Mouse (Mus musculus) lung, adult 2 months (tissue): ENCODE measurements around the gene A530016L24Rik. TPM values are rescaled to one million over a fixed set of nuclear protein-coding genes. Genes with fewer than 3 reads are reported as not detected.

Experiments used
- DNase-seq: peaks from one replicate; pipeline ENCODE4 v3.0.0; 2022
- H3K4me1 ChIP-seq: fragments of 200-500 bp; 2 replicates; pipeline ENCODE4 v1.6.1; 2011; ENCODE audit warnings: low read length; ENCODE audit not compliant: control insufficient read depth, insufficient read depth
- H3K4me3 ChIP-seq: fragments of 200-500 bp; replicated peaks from 2 replicates; pipeline ENCODE3; 2011; ENCODE audit warnings: low read depth, mild to moderate bottlenecking, control low read depth, low read length; ENCODE audit errors: extremely low read depth
- CTCF ChIP-seq: fragments of 200-500 bp; IDR thresholded peaks from 2 replicates; pipeline ENCODE4 v1.5.1; 2011; ENCODE audit warnings: mild to moderate bottlenecking, low read length, control low read depth; ENCODE audit not compliant: insufficient read depth
- POLR2A ChIP-seq: fragments of 200-500 bp; IDR thresholded peaks from 2 replicates; pipeline ENCODE4 v1.6.1; 2011; ENCODE audit warnings: low read depth, mild to moderate bottlenecking, control low read depth, low read length, borderline replicate concordance; ENCODE audit errors: extremely low read depth
- WGBS: fragments of 180-500 bp; shearing (Covaris S2); methylation state at CpG from one replicate; pipeline ENCODE4 v1.1.7; 2018; 5-methylcytosine and 5-hydroxymethylcytosine counted together
- polyA plus RNA-seq: library from polyadenylated mRNA; depleted of rRNA; stranded (reverse); fragments of >200 nt; gene quantifications from 2 replicates; pipeline ENCODE4 v1.2.3, GENCODE M21; 2012

Gene A530016L24Rik
- polyA plus RNA-seq, 1 experiment, result 9.5 TPM

GRCm38 (mm10) chr12:112497731-112498130 is 8.5 kb downstream of the A530016L24Rik start:
- WGBS, result 68% methylated on average over 8 of the region's 8 CpGs
- no peak for TF ChIP-seq POLR2A
- TF ChIP-seq CTCF, result no peak
- no peak for DNase-seq
- H3K4me3 ChIP-seq, result no peak overlapping the region
- H3K4me1 ChIP-seq, result no peaks in the 10 kb centered on the region

- Histone ChIP-seq H3K4me1 (no peaks in the 10 kb centered on the region), H3K4me3 (no peak overlapping the region)
- 27% methylated on average over 11 of the region's 11 CpGs for WGBS
- TF ChIP-seq POLR2A (no peak), CTCF (no peak)
- no peak for DNase-seq
Observed at GRCm38 (mm10) chr12:112498683-112499082, 9.4 kb downstream of the A530016L24Rik start.

GRCm38 (mm10) chr12:112503003-112503771 is 13.9 kb downstream of the A530016L24Rik start:
- DNase-seq, result no peak
- Histone ChIP-seq H3K4me1 (no peaks in the 10 kb centered on the region), H3K4me3 (no peak overlapping the region)
- 19% methylated on average over 19 of the region's 19 CpGs for WGBS
- TF ChIP-seq CTCF (no peak), POLR2A (no peak)

- DNase-seq, result no peak
- WGBS, result 56% methylated on average over 6 of the region's 6 CpGs
- Histone ChIP-seq H3K4me1 (no peaks in the 10 kb centered on the region), H3K4me3 (no peak overlapping the region)
- TF ChIP-seq CTCF (no peak), POLR2A (no peak)
Observed at GRCm38 (mm10) chr12:112506267-112506666, 17.0 kb downstream of the A530016L24Rik start.

- no peak overlapping the region for H3K4me3 ChIP-seq
- no peaks in the 10 kb centered on the region for H3K4me1 ChIP-seq
- TF ChIP-seq POLR2A, result no peak
- no peak for DNase-seq
- WGBS, result 33% methylated on average over 4 of the region's 4 CpGs
Observed at GRCm38 (mm10) chr12:112507264-112507663, 18.0 kb downstream of the A530016L24Rik start.

GRCm38 (mm10) chr12:112507984-112508383 is 18.7 kb downstream of the A530016L24Rik start:
- no peak for DNase-seq
- Histone ChIP-seq H3K4me3 (no peak overlapping the region), H3K4me1 (no peaks in the 10 kb centered on the region)
- no peak for TF ChIP-seq POLR2A
- TF ChIP-seq CTCF, result no peak
- 71% methylated on average over 3 of the region's 3 CpGs for WGBS

GRCm38 (mm10) chr12:112510365-112510732 is 21.1 kb downstream of the A530016L24Rik start:
- no peak for DNase-seq
- H3K4me1 ChIP-seq, result no peaks in the 10 kb centered on the region
- no peak overlapping the region for H3K4me3 ChIP-seq
- 20% methylated on average over 7 of the region's 7 CpGs for WGBS
- TF ChIP-seq CTCF, result no peak
- TF ChIP-seq POLR2A, result no peak

GRCm38 (mm10) chr12:112510733-112511372 is 21.6 kb downstream of the A530016L24Rik start:
- no peak for TF ChIP-seq POLR2A
- no peak for TF ChIP-seq CTCF
- WGBS, result 2% methylated on average over 62 of the region's 62 CpGs
- no peak overlapping the region for H3K4me3 ChIP-seq
- DNase-seq, result no peak
- H3K4me1 ChIP-seq, result no peaks in the 10 kb centered on the region

- WGBS, result 37% methylated on average over 3 of the region's 3 CpGs
- TF ChIP-seq CTCF, result no peak
- TF ChIP-seq POLR2A, result no peak
- no peak for DNase-seq
Observed at GRCm38 (mm10) chr12:112514897-112515296, 25.6 kb downstream of the A530016L24Rik start.

More at GRCm38 (mm10) chr12:112514897-112515296, 25.6 kb downstream of the A530016L24Rik start:
- no peak overlapping the region for H3K4me3 ChIP-seq
- H3K4me1 ChIP-seq, result no peaks in the 10 kb centered on the region
